Mouse (Mus musculus) lung, postnatal 0 days (tissue): Measurements from ENCODE around the gene Pcolce2. TPM values are rescaled to one million over a fixed set of nuclear protein-coding genes. Genes with fewer than 3 reads are reported as not detected.

Experiments used
- ATAC-seq: fragments of 200-750 bp; cut with Nextera tagmentation; 2 replicates; pipeline ENCODE4 v1.8.0; 2017; ENCODE audit warnings: moderate library complexity
- DNase-seq: peaks from one replicate; pipeline ENCODE4 v3.0.0-alpha.2; 2016; ENCODE audit warnings: low spot score
- H3K27ac ChIP-seq: fragments of 300-500 bp; sonication (generic); 2 replicates; pipeline ENCODE4 v1.5.1; 2014; ENCODE audit warnings: antibody characterized with exemption, mild to moderate bottlenecking, low read length, mixed read lengths
- H3K27me3 ChIP-seq: fragments of 300-500 bp; sonication (generic); replicated peaks from 2 replicates; pipeline ENCODE4 v1.6.1; 2014; ENCODE audit warnings: low read length, mixed read lengths; ENCODE audit not compliant: insufficient read depth
- H3K36me3 ChIP-seq: fragments of 300-500 bp; sonication (generic); 2 replicates; pipeline ENCODE4 v1.6.1; 2014; ENCODE audit warnings: low read length, mixed read lengths; ENCODE audit not compliant: insufficient read depth
- H3K4me1 ChIP-seq: fragments of 300-500 bp; sonication (generic); 2 replicates; pipeline ENCODE4 v1.6.1; 2014; ENCODE audit warnings: antibody characterized with exemption, low read depth, low read length, mixed read lengths; ENCODE audit not compliant: insufficient read depth
- H3K4me2 ChIP-seq: fragments of 300-500 bp; sonication (generic); replicated peaks from 2 replicates; pipeline ENCODE4 v1.6.1; 2014; ENCODE audit warnings: low read depth, mild to moderate bottlenecking, low read length, moderate library complexity, mixed read lengths
- H3K4me3 ChIP-seq: fragments of 300-500 bp; sonication (generic); 2 replicates; pipeline ENCODE4 v1.5.1; 2014; ENCODE audit warnings: low read depth, low read length
- H3K9ac ChIP-seq: fragments of 300-500 bp; sonication (generic); replicated peaks from 2 replicates; pipeline ENCODE4 v1.6.1; 2014; ENCODE audit warnings: low read depth, mild to moderate bottlenecking
- H3K9me3 ChIP-seq: fragments of 300-500 bp; sonication (generic); 2 replicates; pipeline ENCODE4 v1.6.1; 2016; ENCODE audit warnings: low read length, mixed read lengths
- CTCF ChIP-seq: IDR thresholded peaks from 2 replicates; pipeline ENCODE4 v1.5.1; 2016; ENCODE audit warnings: antibody characterized with exemption, mild to moderate bottlenecking
- EP300 ChIP-seq: IDR thresholded peaks from 2 replicates; pipeline ENCODE4 v1.6.1; 2016; ENCODE audit warnings: antibody characterized with exemption, mild to moderate bottlenecking, control low read depth
- WGBS: fragments of 180-500 bp; shearing (Covaris S2); extraction: QIAGEN DNeasy Blood & Tissue Kit; methylation state at CpG from one replicate; pipeline ENCODE4 v1.1.7; 2014; 5-methylcytosine and 5-hydroxymethylcytosine counted together
- polyA plus RNA-seq: library from polyadenylated mRNA; unstranded; fragments of >200 nt; fragmentation: Nextera tagmentation; extraction: Ambion mirVana; gene quantifications from 2 replicates; pipeline ENCODE4 v1.2.1, GENCODE M21; 2015

The Pcolce2 gene
- polyA plus RNA-seq, 1 experiment from 2014 or later = 52.1 TPM

GRCm38 (mm10) chr9:95667836-95668235 lies 30.4 kb downstream of the Pcolce2 start:
- no peak for ATAC-seq
- Histone ChIP-seq H3K9me3 (no peaks in the 10 kb centered on the region), H3K27me3 (no peaks in the 10 kb centered on the region), H3K27ac (no peak overlapping the region), H3K4me3 (no peak overlapping the region), H3K4me1 (no peaks in the 10 kb centered on the region), H3K36me3 (no peaks in the 10 kb centered on the region), H3K4me2 (no peak overlapping the region), H3K9ac (no peak overlapping the region)
- WGBS = 32% methylated on average over 9 of the region's 9 CpGs
- no peak for DNase-seq
- TF ChIP-seq EP300 = no peak
- TF ChIP-seq CTCF = no peak

DNA sequence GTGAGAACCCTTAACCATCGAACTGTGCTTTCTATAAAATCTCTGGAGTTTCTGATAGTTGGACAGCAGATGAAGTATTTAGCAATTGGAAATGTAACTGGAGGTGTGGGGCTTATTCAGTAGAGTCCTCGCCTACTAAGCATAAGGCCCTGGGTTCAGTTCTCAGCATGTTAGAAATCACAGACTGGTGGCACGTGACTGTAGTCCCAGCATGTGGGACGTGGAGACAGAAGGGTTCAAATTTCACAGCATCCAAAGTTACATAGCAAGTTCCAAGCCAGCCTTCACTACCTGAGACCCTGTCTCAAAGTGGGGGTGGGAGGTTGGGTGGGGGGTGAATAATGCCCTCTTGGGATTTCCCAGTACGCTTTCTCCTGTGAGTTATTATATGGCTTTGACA lies 30.9 kb downstream of the Pcolce2 start:
- Histone ChIP-seq H3K36me3 (no peaks in the 10 kb centered on the region), H3K4me1 (no peaks in the 10 kb centered on the region), H3K4me3 (no peak overlapping the region), H3K9me3 (no peaks in the 10 kb centered on the region), H3K27me3 (no peaks in the 10 kb centered on the region), H3K9ac (no peak overlapping the region), H3K27ac (no peak overlapping the region), H3K4me2 (no peak overlapping the region)
- no peak for TF ChIP-seq CTCF
- TF ChIP-seq EP300 = no peak
- no peak for DNase-seq
- ATAC-seq = no peak
- WGBS = 68% methylated on average over 5 of the region's 5 CpGs

- TF ChIP-seq EP300 = no peak
- TF ChIP-seq CTCF = no peak
- H3K4me1 ChIP-seq = no peaks in the 10 kb centered on the region
- WGBS = 90% methylated on average over 3 of the region's 3 CpGs
- DNase-seq (no peak), ATAC-seq (no peak)
- H3K9ac ChIP-seq = no peak overlapping the region
- H3K27me3 ChIP-seq = no peaks in the 10 kb centered on the region
- H3K4me2 ChIP-seq = no peak overlapping the region
- no peaks in the 10 kb centered on the region for H3K9me3 ChIP-seq
- H3K4me3 ChIP-seq = no peak overlapping the region
- H3K27ac ChIP-seq = no peak overlapping the region
- H3K36me3 ChIP-seq = no peaks in the 10 kb centered on the region
Observed at GRCm38 (mm10) chr9:95672331-95672730, 34.9 kb downstream of the Pcolce2 start.

DNA sequence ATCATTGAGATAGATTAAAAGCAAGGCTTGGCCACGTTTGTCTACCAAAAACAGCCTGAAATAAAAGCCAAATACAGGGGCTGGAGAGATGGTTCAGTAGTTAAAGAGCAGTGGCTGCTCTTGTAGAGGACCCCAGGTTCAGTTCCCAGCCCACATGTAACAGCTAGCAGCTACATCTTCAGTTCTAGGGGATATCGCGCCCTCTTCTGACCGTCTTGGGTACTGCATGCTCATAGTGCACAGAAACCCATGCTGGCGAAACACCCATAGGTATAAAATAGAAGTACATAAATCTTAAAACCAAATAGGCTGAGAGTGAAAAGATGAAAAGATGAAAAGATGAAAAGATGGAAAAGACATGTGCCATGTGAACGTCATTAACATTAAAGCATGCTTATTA lies 35.4 kb downstream of the Pcolce2 start:
- H3K4me3 ChIP-seq = no peak overlapping the region
- H3K9me3 ChIP-seq = no peaks in the 10 kb centered on the region
- WGBS = 83% methylated on average over 6 of the region's 6 CpGs
- no peak overlapping the region for H3K27ac ChIP-seq
- H3K27me3 ChIP-seq = no peaks in the 10 kb centered on the region
- no peaks in the 10 kb centered on the region for H3K36me3 ChIP-seq
- no peak overlapping the region for H3K4me2 ChIP-seq
- H3K9ac ChIP-seq = no peak overlapping the region
- DNase-seq = no peak
- ATAC-seq = no peak
- TF ChIP-seq CTCF (peak; percentile 45), EP300 (no peak)
- no peaks in the 10 kb centered on the region for H3K4me1 ChIP-seq

DNA sequence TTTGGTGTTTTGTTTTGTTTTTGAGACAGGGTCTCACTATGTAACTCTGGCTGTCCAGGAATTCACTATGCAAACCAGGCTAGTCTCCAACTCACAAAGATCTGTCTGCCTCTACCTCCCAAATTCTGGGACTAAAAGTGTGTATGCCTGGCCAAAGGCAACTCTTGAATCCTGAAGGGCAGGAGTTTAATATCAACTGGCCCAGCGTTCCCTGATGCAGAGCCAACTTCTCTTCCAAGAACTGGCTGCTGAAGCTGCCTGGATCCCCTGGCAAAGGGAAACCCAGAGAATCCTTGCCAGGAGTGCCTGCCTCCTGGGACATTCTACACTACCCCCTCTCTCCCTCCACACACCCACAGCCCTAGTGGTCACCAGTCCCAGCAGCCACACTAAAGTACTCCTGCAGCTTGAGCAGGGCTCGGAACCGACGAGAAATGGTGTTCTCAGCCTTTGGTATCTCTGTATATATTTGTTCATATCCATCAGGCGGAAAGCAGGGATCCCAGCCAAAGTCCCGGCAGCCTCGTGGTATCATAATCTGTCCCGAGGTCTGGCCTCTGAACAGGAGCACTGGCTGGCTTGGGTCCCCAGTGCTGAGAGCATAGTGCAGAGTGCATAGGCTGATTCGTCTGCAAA lies 37.8 kb downstream of the Pcolce2 start:
- no peak overlapping the region for H3K9ac ChIP-seq
- DNase-seq (peak; percentile 41), ATAC-seq (peak; percentile 41; the same call in 1 of the 2 replicates)
- WGBS = 50% methylated on average over 9 of the region's 9 CpGs
- H3K4me2 ChIP-seq = no peak overlapping the region
- H3K9me3 ChIP-seq = no peaks in the 10 kb centered on the region
- 0 out of 2 replicates have a peak overlapping the region, but pooled peaks have one; percentile 2 for H3K27ac ChIP-seq
- peak; percentile 23 for TF ChIP-seq CTCF
- TF ChIP-seq EP300 = no peak
- no peaks in the 10 kb centered on the region for H3K4me1 ChIP-seq
- no peaks in the 10 kb centered on the region for H3K36me3 ChIP-seq
- H3K4me3 ChIP-seq = no peak overlapping the region
- no peaks in the 10 kb centered on the region for H3K27me3 ChIP-seq

- Histone ChIP-seq H3K9me3 (no peaks in the 10 kb centered on the region), H3K36me3 (no peaks in the 10 kb centered on the region), H3K9ac (no peak overlapping the region), H3K4me3 (no peak overlapping the region), H3K27ac (no peak overlapping the region), H3K27me3 (no peaks in the 10 kb centered on the region), H3K4me1 (no peaks in the 10 kb centered on the region), H3K4me2 (no peak overlapping the region)
- 96% methylated on average over 4 of the region's 4 CpGs for WGBS
- TF ChIP-seq CTCF (no peak), EP300 (no peak)
- DNase-seq (no peak), ATAC-seq (no peak)
Observed at GRCm38 (mm10) chr9:95676021-95676420, 38.6 kb downstream of the Pcolce2 start.
